Mouse (Mus musculus): ENCODE results near the gene Galnt2.

Gene Galnt2

DNA sequence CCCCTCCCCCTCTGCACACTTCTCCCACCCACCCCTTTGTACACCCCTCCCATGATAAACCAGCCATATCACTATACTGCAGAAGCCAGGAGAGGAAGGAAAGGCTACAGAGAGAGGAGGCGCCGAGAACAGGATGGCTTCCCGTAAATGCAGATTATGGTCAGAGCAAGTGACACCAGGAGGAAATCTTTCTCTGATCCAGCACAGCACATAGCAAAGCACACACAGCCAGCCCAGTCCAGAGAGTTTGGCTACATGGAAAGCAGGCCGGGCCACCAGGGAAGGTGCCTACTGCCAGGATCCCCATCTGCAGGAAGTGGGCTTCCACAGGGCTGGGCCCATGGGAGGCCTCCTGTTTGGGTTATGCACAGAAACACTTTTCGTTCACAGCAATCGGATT lies 63.2 kb downstream of the Galnt2 start:
- DNase-seq: no peak

DNA sequence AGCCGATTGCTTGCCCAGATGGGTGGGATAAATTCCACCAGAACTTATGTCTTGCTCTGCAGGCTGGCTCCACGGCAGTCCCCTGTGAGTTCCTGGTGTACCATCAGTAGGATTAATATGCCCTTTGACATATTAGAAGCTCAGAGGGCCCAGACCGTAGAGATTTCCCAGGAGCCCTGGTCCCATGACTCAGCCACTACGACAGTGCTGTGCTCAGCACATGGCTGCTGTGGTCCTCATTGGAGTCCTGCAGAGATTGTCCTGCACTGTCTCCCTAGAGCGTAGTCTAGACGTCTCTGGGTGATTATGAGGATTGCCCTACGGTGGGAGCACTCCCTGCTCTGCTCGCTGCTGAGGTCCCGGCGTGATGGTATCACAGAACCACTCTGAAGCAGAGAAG lies 63.7 kb downstream of the Galnt2 start:
- DNase-seq: no peak

DNA sequence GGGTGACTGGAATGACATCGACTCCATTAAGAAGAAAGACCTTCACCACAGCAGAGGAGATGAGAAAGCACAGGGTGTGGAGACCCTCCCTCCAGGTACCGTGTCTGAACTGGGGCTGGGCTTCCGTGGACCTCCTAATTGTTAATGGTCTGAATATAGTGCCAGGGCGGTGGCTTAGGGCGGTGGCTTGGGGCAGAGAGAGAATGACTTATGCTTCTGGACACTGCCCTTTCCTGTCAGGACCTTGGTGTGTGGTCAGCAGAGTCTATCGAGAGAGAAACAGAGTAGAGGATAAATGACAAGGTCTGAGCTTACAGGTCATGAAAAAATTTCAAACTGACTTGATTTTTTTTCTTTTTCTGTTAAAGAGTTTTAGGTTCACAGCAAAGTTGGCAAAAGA lies 64.2 kb downstream of the Galnt2 start:
- DNase-seq: no peak

GRCm38 (mm10) chr8:124301512-124301911 lies 70.3 kb downstream of the Galnt2 start:
- no peak for DNase-seq

- DNase-seq: no peak
Measured at GRCm38 (mm10) chr8:124301935-124302555, 70.9 kb downstream of the Galnt2 start.

- DNase-seq: peak; percentile 69 to 73
Measured at GRCm38 (mm10) chr8:124303211-124303902, 72.2 kb downstream of the Galnt2 start.

GRCm38 (mm10) chr8:124304141-124304540 lies 73.0 kb downstream of the Galnt2 start:
- DNase-seq: no peak

DNA sequence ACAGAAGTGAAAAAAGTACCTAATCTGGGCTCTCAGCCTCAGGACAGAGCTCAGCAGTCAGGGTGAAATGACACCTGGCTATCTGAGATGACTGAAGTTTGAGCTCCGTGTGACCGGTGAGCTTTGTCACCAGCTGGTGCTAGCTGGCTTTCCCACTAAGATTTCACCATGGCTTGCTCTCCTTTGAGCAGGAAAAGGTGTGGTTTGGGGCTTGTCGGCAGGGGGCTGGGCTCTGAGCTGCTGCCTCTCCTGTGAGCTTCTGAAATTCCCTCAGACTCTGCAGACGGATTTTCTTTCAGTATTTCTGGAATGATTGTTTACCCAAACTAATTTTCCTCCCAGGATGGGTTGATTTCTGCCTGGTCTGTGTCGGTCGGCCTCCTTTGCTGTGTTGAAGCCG lies 75.4 kb downstream of the Galnt2 start:
- DNase-seq: no peak

DNA sequence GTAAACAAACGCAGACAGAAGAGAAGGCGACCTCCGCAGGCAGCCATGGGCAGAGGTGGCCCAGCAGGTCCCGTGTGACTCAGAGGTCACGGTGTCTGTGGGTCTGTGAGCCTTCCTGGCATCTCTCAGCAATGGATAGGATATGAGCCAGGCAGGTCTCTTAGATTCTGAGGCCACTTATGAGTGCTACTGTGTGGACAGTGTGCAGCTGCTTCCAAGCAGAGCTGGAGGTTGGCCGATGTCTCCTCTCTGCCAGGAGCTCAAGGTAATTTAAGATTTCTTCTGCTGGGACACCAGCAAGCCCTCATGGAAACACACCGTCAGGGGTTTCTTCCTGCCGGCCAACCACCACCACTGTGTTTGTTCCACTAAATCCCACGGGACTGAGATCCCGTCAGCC lies 76.5 kb downstream of the Galnt2 start:
- no peak for DNase-seq

- DNase-seq: peak; percentile 35 to 37
Measured at GRCm38 (mm10) chr8:124310509-124310908, 79.3 kb downstream of the Galnt2 start.

GRCm38 (mm10) chr8:124311111-124311510 lies 79.9 kb downstream of the Galnt2 start:
- peak in 1 of 2 experiments; percentile 31 for DNase-seq

DNA sequence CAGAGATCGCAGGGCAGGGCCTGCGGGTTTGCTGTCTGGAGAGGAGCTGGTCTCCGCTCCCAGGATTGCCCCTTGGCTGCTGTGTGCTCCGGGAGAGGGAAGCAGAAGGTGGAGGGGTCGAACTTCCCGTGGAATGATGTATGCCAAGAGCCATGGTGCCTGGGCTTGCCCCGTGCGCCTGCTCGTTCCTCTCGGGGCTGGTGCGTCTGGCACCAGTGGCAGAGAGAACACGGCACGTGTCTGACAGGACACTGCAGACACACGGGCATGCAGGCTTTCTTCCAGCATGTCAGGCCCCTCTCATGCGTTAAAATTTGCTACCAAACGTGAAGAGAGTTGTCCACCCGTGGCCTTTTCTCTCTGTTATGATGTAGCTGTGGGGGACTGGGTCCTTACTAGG lies 80.5 kb downstream of the Galnt2 start:
- no peak for DNase-seq

GRCm38 (mm10) chr8:124312228-124312627 lies 81.0 kb downstream of the Galnt2 start:
- DNase-seq: no peak

DNA sequence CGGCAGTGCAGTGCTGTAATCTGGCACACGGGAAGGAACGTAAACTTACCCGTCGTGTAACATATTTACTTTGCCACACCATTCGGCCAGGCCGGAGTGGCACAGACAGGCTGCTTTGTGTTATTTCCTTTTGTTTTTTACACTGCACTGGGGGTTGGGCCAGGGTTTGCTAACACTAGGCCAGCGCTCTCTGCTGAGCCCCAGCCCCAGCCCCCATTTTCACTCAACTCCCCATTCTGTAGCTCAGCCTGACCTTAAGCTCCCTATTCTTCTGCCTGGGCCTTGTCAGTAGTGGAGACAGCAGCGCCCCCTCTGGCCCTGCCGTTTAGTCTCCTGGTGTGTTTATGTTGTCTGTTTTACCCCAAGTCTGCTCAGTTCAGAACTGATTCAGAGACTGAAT lies 83.6 kb downstream of the Galnt2 start:
- peak in 1 of 2 experiments; percentile 54 for DNase-seq

GRCm38 (mm10) chr8:124316466-124317136 lies 85.4 kb downstream of the Galnt2 start:
- DNase-seq: peak; percentile 51 to 65

GRCm38 (mm10) chr8:124317191-124317682 lies 86.0 kb downstream of the Galnt2 start:
- peak in 1 of 2 experiments; percentile 40 for DNase-seq

- DNase-seq: no peak
Measured at GRCm38 (mm10) chr8:124317821-124318220, 86.6 kb downstream of the Galnt2 start.

GRCm38 (mm10) chr8:124318612-124319315 lies 87.6 kb downstream of the Galnt2 start:
- no peak for DNase-seq

DNA sequence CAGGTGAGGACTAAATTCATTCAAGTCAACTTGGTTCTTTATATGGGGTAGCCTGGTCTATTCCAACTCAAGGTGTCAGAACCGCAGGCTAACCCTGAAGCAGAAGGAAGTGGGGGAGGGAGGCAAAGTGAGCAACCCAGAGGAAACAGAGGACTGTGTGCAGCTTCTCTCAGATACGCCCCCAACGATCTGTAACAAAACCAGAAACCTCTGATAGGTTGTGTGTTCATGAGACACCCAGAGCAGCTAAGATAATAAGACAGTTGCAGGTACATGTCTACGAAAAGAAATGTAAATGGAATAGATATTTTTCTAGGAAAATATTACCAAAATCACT lies 88.1 kb downstream of the Galnt2 start:
- DNase-seq: no peak

GRCm38 (mm10) chr8:124321227-124321840 lies 90.1 kb downstream of the Galnt2 start:
- DNase-seq: no peak

DNA sequence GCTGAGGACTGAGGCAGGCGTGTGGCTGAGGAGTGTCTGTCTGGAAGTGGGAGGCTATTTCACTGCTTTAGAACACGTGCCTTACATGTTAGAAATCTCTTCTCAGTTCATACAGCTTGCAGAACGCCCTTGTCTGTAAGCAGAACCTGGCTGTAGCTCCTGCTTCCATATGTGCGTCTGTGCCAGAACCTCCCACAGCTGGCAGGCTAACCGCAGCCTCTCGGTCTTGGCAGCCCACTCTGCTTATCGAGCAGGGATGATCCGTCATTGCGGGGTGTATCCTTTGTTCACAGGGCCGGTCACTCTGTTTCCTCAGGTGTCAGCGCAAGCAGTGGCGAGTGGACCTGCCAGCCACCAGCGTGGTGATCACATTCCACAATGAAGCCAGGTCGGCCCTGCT lies 92.2 kb downstream of the Galnt2 start:
- no peak for DNase-seq

DNA sequence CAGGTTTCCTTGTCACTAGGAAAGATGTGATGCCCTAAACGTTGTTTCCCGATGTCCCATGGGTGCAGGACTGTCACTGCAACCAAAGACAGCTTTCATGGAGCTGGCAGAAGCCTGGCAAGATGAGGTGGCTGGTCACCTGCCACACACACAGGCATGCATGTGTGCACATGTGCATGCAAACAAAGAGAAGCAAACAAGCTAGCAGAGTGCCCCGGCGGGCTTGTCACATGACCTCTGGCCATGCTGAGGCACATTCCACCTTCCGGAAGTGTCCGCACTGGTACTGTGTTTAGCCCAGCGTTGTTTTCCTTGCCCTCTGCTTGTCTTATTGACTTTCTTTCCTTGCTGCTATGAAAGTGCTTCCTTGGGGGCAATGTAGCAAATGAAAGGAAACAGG lies 97.1 kb downstream of the Galnt2 start:
- DNase-seq: no peak

DNA sequence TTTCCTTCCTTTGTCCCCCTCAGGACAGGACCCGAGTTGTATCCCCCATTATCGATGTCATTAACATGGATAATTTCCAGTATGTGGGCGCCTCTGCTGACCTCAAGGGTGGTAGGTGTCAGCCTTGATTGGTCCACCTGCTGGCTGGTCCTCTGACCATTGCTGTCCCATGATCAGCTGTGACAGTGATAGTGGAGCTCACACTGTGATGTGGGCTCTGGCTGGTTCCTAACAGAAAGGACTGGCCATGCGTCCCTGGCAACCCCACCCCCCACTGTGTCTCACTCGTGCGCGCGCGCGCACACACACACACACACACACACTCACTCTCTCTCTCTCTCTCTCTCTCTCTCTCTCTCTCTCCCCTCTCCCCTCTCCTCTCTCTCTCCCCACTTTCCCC lies 98.5 kb downstream of the Galnt2 start:
- no peak for DNase-seq

All from kidney, postnatal 36 days (tissue).